Comparison of ENCODE assay signal across 11 mouse cellular contexts in genomic region chr14:79515100-79515499, GRCm38 (mm10). TPM values are rescaled to one million over a fixed set of nuclear protein-coding genes. Genes with fewer than 3 reads are reported as not detected.
DNase-seq lines count a peak whose midpoint lies in the region; ATAC-seq lines count a peak whose summit lies in the region.
"Had no signal": no experiment of that assay in that cellular context is flagged by ENCODE, and none has a peak within 500 bp of the region (broad histone marks: within the 10 kb centered on the region; RNA-seq: fewer than 3 reads in every experiment).

No protein-coding gene starts in this region.

- ATAC-seq in heart, embryonic 16.5 days (replicated peaks; ENCODE audit: extremely low read depth, insufficient read depth, low FRiP score), result no peak
- no peak for ATAC-seq in megakaryocyte, adult 5-6 weeks (ENCODE audit: poor library complexity, severe bottlenecking)
- ATAC-seq in liver, embryonic 13.5 days (ENCODE audit: low read depth), result peak; percentile 50
- ATAC-seq in hindbrain, embryonic 13.5 days (ENCODE audit: low FRiP score), result no peak
- ATAC-seq: midbrain, embryonic 15.5 days had no signal

- WGBS in heart, embryonic 16.5 days, result 84% methylated on average over 8 of the region's 8 CpGs
- 90% methylated on average over 8 of the region's 8 CpGs for WGBS in heart, embryonic 10.5 days
- 20% methylated on average over 8 of the region's 8 CpGs for WGBS in liver, embryonic 13.5 days (ENCODE audit: insufficient replicate concordance)
- WGBS in hindbrain, embryonic 13.5 days, result 90% methylated on average over 8 of the region's 8 CpGs

- no peaks in the 10 kb centered on the region for H3K36me3 ChIP-seq in heart, embryonic 16.5 days (ENCODE audit: control insufficient read depth, insufficient read depth)
- H3K36me3 ChIP-seq in heart, embryonic 10.5 days, result no peaks in the 10 kb centered on the region
- peaks cover 4% of the 10 kb centered on the region for H3K36me3 ChIP-seq in megakaryocyte, embryonic 14.5 days (replicated peaks; ENCODE audit: low read length)
- H3K36me3 ChIP-seq in liver, embryonic 13.5 days, result no peaks in the 10 kb centered on the region
- no peaks in the 10 kb centered on the region for H3K36me3 ChIP-seq in hindbrain, embryonic 13.5 days
- H3K36me3 ChIP-seq: midbrain, embryonic 15.5 days had no signal

- H3K4me3 ChIP-seq in heart, embryonic 16.5 days (ENCODE audit: low read length), result no peak overlapping the region; the same call in 1 of the 2 replicates
- no peak overlapping the region for H3K4me3 ChIP-seq in heart, embryonic 10.5 days
- H3K4me3 ChIP-seq in megakaryocyte, embryonic 14.5 days (replicated peaks), result peak overlapping the region; percentile 91
- peak overlapping the region; percentile 44 for H3K4me3 ChIP-seq in liver, embryonic 13.5 days (replicated peaks)
- no peak overlapping the region for H3K4me3 ChIP-seq in hindbrain, embryonic 13.5 days
- H3K4me3 ChIP-seq: midbrain, embryonic 15.5 days had no signal

- H3K27ac ChIP-seq in heart, embryonic 16.5 days (ENCODE audit: low read length), result no peak overlapping the region
- no peak overlapping the region for H3K27ac ChIP-seq in heart, embryonic 10.5 days
- peak overlapping the region; percentile 73 for H3K27ac ChIP-seq in liver, embryonic 13.5 days
- no peak overlapping the region for H3K27ac ChIP-seq in hindbrain, embryonic 13.5 days
- H3K27ac ChIP-seq: midbrain, embryonic 15.5 days had no signal

- H3K4me1 ChIP-seq in heart, embryonic 16.5 days (ENCODE audit: control insufficient read depth, insufficient read depth, low read length), result peaks cover 18% of the 10 kb centered on the region
- H3K4me1 ChIP-seq in heart, embryonic 10.5 days, result peaks cover 15% of the 10 kb centered on the region; the same call in 1 of the 2 replicates
- H3K4me1 ChIP-seq in megakaryocyte, embryonic 14.5 days, result peaks cover 82% of the 10 kb centered on the region
- peaks cover 70% of the 10 kb centered on the region for H3K4me1 ChIP-seq in liver, embryonic 13.5 days (replicated peaks)
- H3K4me1 ChIP-seq in hindbrain, embryonic 13.5 days (replicated peaks), result no peaks in the 10 kb centered on the region
- H3K4me1 ChIP-seq: midbrain, embryonic 15.5 days had no signal

- intact Hi-C loops in left cerebral cortex, postnatal 25 days (cut with DNase I), result no loop called here

- no peaks in the 10 kb centered on the region for H3K9me3 ChIP-seq in heart, embryonic 16.5 days (replicated peaks; ENCODE audit: control insufficient read depth, low read length)
- no peaks in the 10 kb centered on the region for H3K9me3 ChIP-seq in heart, embryonic 10.5 days
- no peaks in the 10 kb centered on the region for H3K9me3 ChIP-seq in megakaryocyte, embryonic 14.5 days
- no peaks in the 10 kb centered on the region for H3K9me3 ChIP-seq in liver, embryonic 13.5 days (replicated peaks)
- no peaks in the 10 kb centered on the region for H3K9me3 ChIP-seq in hindbrain, embryonic 13.5 days
- H3K9me3 ChIP-seq: midbrain, embryonic 15.5 days had no signal

- no peak overlapping the region for H3K9ac ChIP-seq in heart, embryonic 16.5 days (ENCODE audit: low read length)
- H3K9ac ChIP-seq in liver, embryonic 13.5 days, result peak overlapping the region; percentile 66
- no peak overlapping the region for H3K9ac ChIP-seq in hindbrain, embryonic 13.5 days
- H3K9ac ChIP-seq: midbrain, embryonic 15.5 days had no signal

- peak overlapping the region; percentile 23 for H3K4me2 ChIP-seq in heart, embryonic 16.5 days (ENCODE audit: low read depth, low read length)
- H3K4me2 ChIP-seq in liver, embryonic 13.5 days, result peak overlapping the region; percentile 71
- H3K4me2 ChIP-seq in hindbrain, embryonic 13.5 days, result no peak overlapping the region
- H3K4me2 ChIP-seq: midbrain, embryonic 15.5 days had no signal

- no peak for DNase-seq in heart, embryonic 10.5 days (ENCODE audit: low spot score)
- no peak for DNase-seq in liver, embryonic 13.5 days
- no peak for DNase-seq in adrenal gland, adult 8-10 months
- DNase-seq in left cerebral cortex, postnatal 25 days (ENCODE audit: low spot score in 2 of 2), result no peak
- DNase-seq: cerebellum, adult 9-11 months; gastrocnemius, postnatal 14 days had no signal

- H3K27me3 ChIP-seq in heart, embryonic 16.5 days (ENCODE audit: control insufficient read depth, insufficient read depth, low read length), result no peaks in the 10 kb centered on the region
- H3K27me3 ChIP-seq in heart, embryonic 10.5 days (ENCODE audit: insufficient read depth, poor library complexity, severe bottlenecking), result no peaks in the 10 kb centered on the region
- no peaks in the 10 kb centered on the region for H3K27me3 ChIP-seq in megakaryocyte, embryonic 14.5 days (replicated peaks)
- no peaks in the 10 kb centered on the region for H3K27me3 ChIP-seq in liver, embryonic 13.5 days
- H3K27me3 ChIP-seq in hindbrain, embryonic 13.5 days, result no peaks in the 10 kb centered on the region
- H3K27me3 ChIP-seq: midbrain, embryonic 15.5 days had no signal

RNA-seq across cellular contexts. Expression of gene Wbp4, which starts 33.8 kb away (rescaled TPM):
- polyA plus RNA-seq in heart, embryonic 16.5 days (2015; fragmentation: Nextera tagmentation; extraction: Ambion mirVana), result 26.8 and 27.6 TPM in 2 replicates
- 28.4 and 33.6 TPM in 2 replicates for polyA plus RNA-seq in heart, embryonic 10.5 days (2016; fragmentation: Nextera tagmentation; extraction: Ambion mirVana)
- polyA plus RNA-seq in megakaryocyte, embryonic 14.5 days (2012; ENCODE audit: insufficient read depth, low replicate concordance), result 3.9 and 4.4 TPM in 2 replicates
- total RNA-seq in megakaryocyte, adult 5-6 weeks (2015), result 31.4 and 38.6 TPM in 2 replicates
- total RNA-seq in megakaryocyte, adult 5-6 weeks (2017), result 72.6 and 75.8 TPM in 2 replicates
- polyA plus RNA-seq in liver, embryonic 13.5 days (2015; fragmentation: Nextera tagmentation; extraction: Ambion mirVana), result 17.6 and 20.6 TPM in 2 replicates
- 10 to 100 TPM; 34.7 to 40.1 (median 36.8) TPM for total RNA-seq in adrenal gland, adult 8-10 months (2022)
- 43.9 and 46.1 TPM in 2 replicates for polyA plus RNA-seq in hindbrain, embryonic 13.5 days (2015; fragmentation: Nextera tagmentation; extraction: Ambion mirVana)
- total RNA-seq in left cerebral cortex, postnatal 25 days (2021), result 10 to 100 TPM; 46.2 to 48.4 TPM

RNA-seq across cellular contexts. Expression of gene Elf1, which starts 34.1 kb away (rescaled TPM):
- polyA plus RNA-seq in heart, embryonic 16.5 days (2015; fragmentation: Nextera tagmentation; extraction: Ambion mirVana), result 9.9 and 12.3 TPM in 2 replicates
- polyA plus RNA-seq in heart, embryonic 10.5 days (2016; fragmentation: Nextera tagmentation; extraction: Ambion mirVana), result 7.4 and 7.5 TPM in 2 replicates
- polyA plus RNA-seq in megakaryocyte, embryonic 14.5 days (2012; ENCODE audit: insufficient read depth, low replicate concordance), result 1.5 and 3.9 TPM in 2 replicates
- total RNA-seq in megakaryocyte, adult 5-6 weeks (2015), result 66.4 and 69.3 TPM in 2 replicates
- total RNA-seq in megakaryocyte, adult 5-6 weeks (2017), result 138 and 142 TPM in 2 replicates
- polyA plus RNA-seq in liver, embryonic 13.5 days (2015; fragmentation: Nextera tagmentation; extraction: Ambion mirVana), result 11.9 and 13.8 TPM in 2 replicates
- total RNA-seq in adrenal gland, adult 8-10 months (2022), result 10 to 100 TPM; 20.9 to 24.7 (median 21.4) TPM
- polyA plus RNA-seq in hindbrain, embryonic 13.5 days (2015; fragmentation: Nextera tagmentation; extraction: Ambion mirVana), result 3.8 and 3.9 TPM in 2 replicates
- total RNA-seq in left cerebral cortex, postnatal 25 days (2021), result 1 to 10 TPM; 4.1 to 4.4 TPM

Comparison
In these comparisons a context has a peak if more than half of its experiments do, and no peak if none do; other contexts are left out.
1. H3K4me3 ChIP-seq: peak in megakaryocyte, embryonic 14.5 days (single experiment) and liver, embryonic 13.5 days (single experiment); none in heart, embryonic 16.5 days (single experiment), heart, embryonic 10.5 days (single experiment) and hindbrain, embryonic 13.5 days (single experiment).